Mouse (Mus musculus): ENCODE measurements around the gene Lmbrd2. TPM values are rescaled to one million over a fixed set of nuclear protein-coding genes. Genes with fewer than 3 reads are reported as not detected.

The Lmbrd2 gene
- polyA plus RNA-seq, 1 experiment from 2014 or later = 4.4 TPM

GRCm38 (mm10) chr15:9130772-9131498 is 9.4 kb upstream of the Lmbrd2 start:
- no peak overlapping the region for H3K4me2 ChIP-seq
- WGBS = 88% methylated on average over 9 of the region's 9 CpGs
- no peak overlapping the region for H3K9ac ChIP-seq (ENCODE audit: low read length)
- no peak overlapping the region for H3K4me3 ChIP-seq (ENCODE audit: low read depth, low read length)
- peaks cover 14% of the 10 kb centered on the region; the same call in 1 of the 2 replicates for H3K36me3 ChIP-seq (ENCODE audit: control insufficient read depth, insufficient read depth, low read length)
- no peak for DNase-seq (ENCODE audit: low spot score, missing footprints)
- no peaks in the 10 kb centered on the region for H3K9me3 ChIP-seq (ENCODE audit: control insufficient read depth, low read length)
- no peaks in the 10 kb centered on the region for H3K27me3 ChIP-seq (ENCODE audit: control insufficient read depth, insufficient read depth, low read length)
- H3K4me1 ChIP-seq (ENCODE audit: control insufficient read depth, insufficient read depth, low read length) = no peaks in the 10 kb centered on the region
- H3K27ac ChIP-seq (ENCODE audit: low read depth, low read length) = no peak overlapping the region
- no peak for ATAC-seq (ENCODE audit: low FRiP score)

GRCm38 (mm10) chr15:9131499-9131888 is 8.9 kb upstream of the Lmbrd2 start:
- 91% methylated on average over 4 of the region's 4 CpGs for WGBS
- no peaks in the 10 kb centered on the region for H3K27me3 ChIP-seq (ENCODE audit: control insufficient read depth, insufficient read depth, low read length)
- no peak overlapping the region for H3K27ac ChIP-seq (ENCODE audit: low read depth, low read length)
- no peak overlapping the region for H3K9ac ChIP-seq (ENCODE audit: low read length)
- no peaks in the 10 kb centered on the region for H3K9me3 ChIP-seq (ENCODE audit: control insufficient read depth, low read length)
- no peaks in the 10 kb centered on the region for H3K4me1 ChIP-seq (ENCODE audit: control insufficient read depth, insufficient read depth, low read length)
- DNase-seq (ENCODE audit: low spot score, missing footprints) (no peak), ATAC-seq (ENCODE audit: low FRiP score) (no peak)
- H3K36me3 ChIP-seq (ENCODE audit: control insufficient read depth, insufficient read depth, low read length) = peaks cover 14% of the 10 kb centered on the region; the same call in 1 of the 2 replicates
- H3K4me3 ChIP-seq (ENCODE audit: low read depth, low read length) = no peak overlapping the region
- no peak overlapping the region for H3K4me2 ChIP-seq

- Histone ChIP-seq H3K4me2 (no peak overlapping the region), H3K4me3 (ENCODE audit: low read depth, low read length) (no peak overlapping the region), H3K9ac (ENCODE audit: low read length) (no peak overlapping the region), H3K27ac (ENCODE audit: low read depth, low read length) (no peak overlapping the region), H3K9me3 (ENCODE audit: control insufficient read depth, low read length) (no peaks in the 10 kb centered on the region), H3K27me3 (ENCODE audit: control insufficient read depth, insufficient read depth, low read length) (no peaks in the 10 kb centered on the region), H3K36me3 (ENCODE audit: control insufficient read depth, insufficient read depth, low read length) (peaks cover 15% of the 10 kb centered on the region), H3K4me1 (ENCODE audit: control insufficient read depth, insufficient read depth, low read length) (no peaks in the 10 kb centered on the region)
- ATAC-seq (ENCODE audit: low FRiP score) = no peak
- 92% methylated on average over 13 of the region's 13 CpGs for WGBS
- no peak for DNase-seq (ENCODE audit: low spot score, missing footprints)
Observed at GRCm38 (mm10) chr15:9132693-9133443, 7.5 kb upstream of the Lmbrd2 start.

GRCm38 (mm10) chr15:9134891-9135507 is 5.4 kb upstream of the Lmbrd2 start:
- H3K36me3 ChIP-seq (ENCODE audit: control insufficient read depth, insufficient read depth, low read length) = peaks cover 9% of the 10 kb centered on the region
- H3K9me3 ChIP-seq (ENCODE audit: control insufficient read depth, low read length) = no peaks in the 10 kb centered on the region
- 91% methylated on average over 6 of the region's 6 CpGs for WGBS
- H3K9ac ChIP-seq (ENCODE audit: low read length) = no peak overlapping the region
- peaks cover 7% of the 10 kb centered on the region; the same call in 1 of the 2 replicates for H3K4me1 ChIP-seq (ENCODE audit: control insufficient read depth, insufficient read depth, low read length)
- H3K27me3 ChIP-seq (ENCODE audit: control insufficient read depth, insufficient read depth, low read length) = no peaks in the 10 kb centered on the region
- DNase-seq (ENCODE audit: low spot score, missing footprints) = no peak
- no peak overlapping the region for H3K4me2 ChIP-seq
- H3K4me3 ChIP-seq (ENCODE audit: low read depth, low read length) = no peak overlapping the region
- no peak overlapping the region for H3K27ac ChIP-seq (ENCODE audit: low read depth, low read length)
- ATAC-seq (ENCODE audit: low FRiP score) = no peak

DNA sequence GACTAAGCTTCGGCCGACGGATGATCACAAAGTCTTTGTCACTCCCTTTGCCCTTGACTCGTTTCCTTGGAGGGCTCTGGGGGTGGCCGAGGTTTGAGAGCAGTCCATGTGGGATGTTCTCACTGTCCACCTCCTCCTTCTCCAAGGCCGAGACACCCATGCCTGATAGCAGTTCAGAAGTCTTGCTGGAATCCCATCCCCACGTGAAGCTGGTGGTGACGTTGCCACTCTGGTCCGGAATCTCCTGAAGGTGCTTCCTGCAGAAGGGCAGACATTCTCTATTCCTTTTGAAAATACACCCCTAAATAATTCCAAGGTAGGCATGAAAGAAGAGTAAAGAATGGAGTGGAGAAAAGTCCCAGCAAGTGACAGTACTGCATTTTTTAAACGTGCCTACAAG is 903 bp upstream of the Lmbrd2 start:
- Histone ChIP-seq H3K4me3 (ENCODE audit: low read depth, low read length) (peak overlapping the region; percentile 85), H3K36me3 (ENCODE audit: control insufficient read depth, insufficient read depth, low read length) (peaks cover 7% of the 10 kb centered on the region), H3K4me2 (peak overlapping the region; percentile 56), H3K27me3 (ENCODE audit: control insufficient read depth, insufficient read depth, low read length) (no peaks in the 10 kb centered on the region), H3K9ac (ENCODE audit: low read length) (peak overlapping the region; percentile 79), H3K9me3 (ENCODE audit: control insufficient read depth, low read length) (no peaks in the 10 kb centered on the region), H3K4me1 (ENCODE audit: control insufficient read depth, insufficient read depth, low read length) (peaks cover 11% of the 10 kb centered on the region; the same call in 1 of the 2 replicates), H3K27ac (ENCODE audit: low read depth, low read length) (no peak overlapping the region)
- DNase-seq (ENCODE audit: low spot score, missing footprints) (peak; percentile 86), ATAC-seq (ENCODE audit: low FRiP score) (no peak)
- WGBS = 33% methylated on average over 10 of the region's 10 CpGs

- WGBS = 0% methylated on average over 36 of the region's 37 CpGs
- peaks cover 11% of the 10 kb centered on the region; the same call in 1 of the 2 replicates for H3K4me1 ChIP-seq (ENCODE audit: control insufficient read depth, insufficient read depth, low read length)
- H3K36me3 ChIP-seq (ENCODE audit: control insufficient read depth, insufficient read depth, low read length) = peaks cover 5% of the 10 kb centered on the region
- peak overlapping the region; percentile 79 for H3K9ac ChIP-seq (ENCODE audit: low read length)
- no peaks in the 10 kb centered on the region for H3K27me3 ChIP-seq (ENCODE audit: control insufficient read depth, insufficient read depth, low read length)
- no peak for DNase-seq (ENCODE audit: low spot score, missing footprints)
- peak overlapping the region; percentile 85 for H3K4me3 ChIP-seq (ENCODE audit: low read depth, low read length)
- peak overlapping the region; percentile 73 for H3K4me2 ChIP-seq
- no peaks in the 10 kb centered on the region for H3K9me3 ChIP-seq (ENCODE audit: control insufficient read depth, low read length)
- H3K27ac ChIP-seq (ENCODE audit: low read depth, low read length) = peak overlapping the region; percentile 35; the same call in 1 of the 2 replicates
- peak; percentile 93 for ATAC-seq (ENCODE audit: low FRiP score)
Observed at GRCm38 (mm10) chr15:9140684-9141171, 378 bp downstream of the Lmbrd2 start.

- Histone ChIP-seq H3K4me1 (ENCODE audit: control insufficient read depth, insufficient read depth, low read length) (no peaks in the 10 kb centered on the region), H3K9me3 (ENCODE audit: control insufficient read depth, low read length) (no peaks in the 10 kb centered on the region), H3K36me3 (ENCODE audit: control insufficient read depth, insufficient read depth, low read length) (no peaks in the 10 kb centered on the region; the same call in 1 of the 2 replicates), H3K4me2 (no peak within 1 kb of the TSS), H3K27me3 (ENCODE audit: control insufficient read depth, insufficient read depth, low read length) (no peaks in the 10 kb centered on the region), H3K4me3 (ENCODE audit: low read depth, low read length) (no peak within 1 kb of the TSS), H3K27ac (ENCODE audit: low read depth, low read length) (no peak within 1 kb of the TSS), H3K9ac (ENCODE audit: low read length) (no peak within 1 kb of the TSS)
- ATAC-seq (ENCODE audit: low FRiP score) (no peak), DNase-seq (ENCODE audit: low spot score, missing footprints) (no peak)
Observed at GRCm38 (mm10) chr15:9155325-9155724, 15.0 kb downstream of the Lmbrd2 start, which contains the start of gene Skp2. Gene Skp2, minus strand, starts transcription at chr15:9155425.

DNA sequence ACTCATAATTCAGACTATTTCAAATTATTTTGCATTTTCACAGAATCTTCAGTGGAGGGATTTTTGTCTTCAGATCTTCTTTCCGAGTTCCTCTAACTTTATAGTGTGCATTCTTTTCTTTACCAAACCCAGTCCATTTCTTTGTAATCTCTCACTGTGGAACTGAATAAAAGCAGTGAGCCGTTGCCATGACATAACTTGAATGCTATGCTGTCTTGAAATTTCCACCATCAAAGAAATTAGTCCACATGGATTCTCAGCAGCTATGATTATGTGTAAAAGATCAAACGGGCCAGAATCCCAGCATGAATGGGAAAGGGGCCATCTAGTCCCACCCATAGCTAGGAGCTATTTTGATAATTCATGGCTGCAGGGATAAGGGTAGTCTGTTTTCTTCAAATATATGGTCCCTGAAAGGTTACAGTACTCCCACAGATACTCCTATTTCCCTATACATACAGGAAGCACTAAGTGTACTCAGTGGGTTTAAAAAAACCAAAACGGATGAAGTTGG is 22.3 kb downstream of the Lmbrd2 start:
- DNase-seq (ENCODE audit: low spot score, missing footprints) (no peak), ATAC-seq (ENCODE audit: low FRiP score) (no peak)
- no peak overlapping the region for H3K4me3 ChIP-seq (ENCODE audit: low read depth, low read length)
- H3K4me1 ChIP-seq (ENCODE audit: control insufficient read depth, insufficient read depth, low read length) = 0 out of 2 replicates have a peak, but pooled peaks cover 3% of the 10 kb centered on the region
- no peak overlapping the region for H3K9ac ChIP-seq (ENCODE audit: low read length)
- WGBS = 67% methylated on average over 4 of the region's 4 CpGs
- H3K4me2 ChIP-seq = no peak overlapping the region
- no peak overlapping the region for H3K27ac ChIP-seq (ENCODE audit: low read depth, low read length)
- H3K9me3 ChIP-seq (ENCODE audit: control insufficient read depth, low read length) = no peaks in the 10 kb centered on the region
- no peaks in the 10 kb centered on the region for H3K36me3 ChIP-seq (ENCODE audit: control insufficient read depth, insufficient read depth, low read length)
- no peaks in the 10 kb centered on the region for H3K27me3 ChIP-seq (ENCODE audit: control insufficient read depth, insufficient read depth, low read length)
